Mouse (Mus musculus) olfactory bulb, adult 2 months (tissue): ENCODE measurements at regions not wholly inside any gene's neighbourhood (a gene's known extent, or its start where the extent isn't known, plus 50 kb on each side); places are given as distances from the start of the nearest gene placed in this dataset.

Source experiments
- H3K27ac ChIP-seq: fragments of 200-500 bp; 2 replicates; pipeline ENCODE4 v1.5.1; 2012; ENCODE audit warnings: low read depth, low read length; ENCODE audit not compliant: insufficient read depth
- H3K4me1 ChIP-seq: fragments of 200-500 bp; 2 replicates; pipeline ENCODE4 v1.6.1; 2012; ENCODE audit warnings: low read length; ENCODE audit not compliant: control insufficient read depth, insufficient read depth
- H3K4me3 ChIP-seq: fragments of 200-500 bp; 2 replicates; pipeline ENCODE4 v1.5.1; 2012; ENCODE audit warnings: mild to moderate bottlenecking, low read depth, low read length, moderate library complexity; ENCODE audit not compliant: insufficient read depth
- CTCF ChIP-seq: fragments of 200-500 bp; IDR thresholded peaks from 2 replicates; pipeline ENCODE4 v1.5.1; 2012; ENCODE audit warnings: low read depth, mild to moderate bottlenecking, low read length, moderate library complexity; ENCODE audit not compliant: insufficient read depth
- POLR2A ChIP-seq: fragments of 200-500 bp; IDR thresholded peaks from 2 replicates; pipeline ENCODE4 v1.6.1; 2012; ENCODE audit warnings: mild to moderate bottlenecking, low read depth, low read length, moderate library complexity; ENCODE audit not compliant: insufficient read depth
- WGBS: fragments of 180-500 bp; shearing (Covaris S2); methylation state at CpG from one replicate; pipeline ENCODE4 v1.1.7; 2018; 5-methylcytosine and 5-hydroxymethylcytosine counted together

GRCm38 (mm10) chr7:37259293-37259692, 514.1 kb downstream of the Zfp536 start:
- Histone ChIP-seq H3K4me3 (no peak overlapping the region), H3K27ac (no peak overlapping the region), H3K4me1 (no peaks in the 10 kb centered on the region)
- WGBS: 50% methylated on average over 6 of the region's 6 CpGs
- TF ChIP-seq CTCF: no peak
- no peak for TF ChIP-seq POLR2A

GRCm38 (mm10) chr7:37262846-37263245, 510.6 kb downstream of the Zfp536 start:
- H3K4me3 ChIP-seq: no peak overlapping the region
- no peaks in the 10 kb centered on the region for H3K4me1 ChIP-seq
- 37% methylated on average over 3 of the region's 3 CpGs for WGBS
- no peak overlapping the region for H3K27ac ChIP-seq
- no peak for TF ChIP-seq CTCF
- no peak for TF ChIP-seq POLR2A

- no peak overlapping the region for H3K27ac ChIP-seq
- no peak overlapping the region for H3K4me3 ChIP-seq
- 86% methylated on average over 4 of the region's 4 CpGs for WGBS
- TF ChIP-seq POLR2A (no peak), CTCF (no peak)
- H3K4me1 ChIP-seq: no peaks in the 10 kb centered on the region
Observed at GRCm38 (mm10) chr7:37267404-37267803, 506.0 kb downstream of the Zfp536 start.

GRCm38 (mm10) chr7:37270841-37271240, 502.6 kb downstream of the Zfp536 start:
- WGBS: 85% methylated on average over 3 of the region's 3 CpGs
- H3K27ac ChIP-seq: no peak overlapping the region
- no peak for TF ChIP-seq POLR2A
- no peak for TF ChIP-seq CTCF
- H3K4me1 ChIP-seq: no peaks in the 10 kb centered on the region
- H3K4me3 ChIP-seq: no peak overlapping the region

- 41% methylated on average over 5 of the region's 5 CpGs for WGBS
- H3K27ac ChIP-seq: no peak overlapping the region
- no peak overlapping the region for H3K4me3 ChIP-seq
- TF ChIP-seq CTCF (no peak), POLR2A (no peak)
- H3K4me1 ChIP-seq: no peaks in the 10 kb centered on the region
Observed at GRCm38 (mm10) chr7:37290018-37290417, 483.4 kb downstream of the Zfp536 start.

- 39% methylated on average over 19 of the region's 19 CpGs for WGBS
- no peak for TF ChIP-seq POLR2A
- no peak for TF ChIP-seq CTCF
- no peak overlapping the region for H3K4me3 ChIP-seq
Observed at GRCm38 (mm10) chr7:37290493-37291045, 482.9 kb downstream of the Zfp536 start.

GRCm38 (mm10) chr7:37291726-37292125, 481.7 kb downstream of the Zfp536 start:
- H3K27ac ChIP-seq: no peak overlapping the region
- H3K4me1 ChIP-seq: no peaks in the 10 kb centered on the region
- no peak for TF ChIP-seq POLR2A
- TF ChIP-seq CTCF: no peak
- H3K4me3 ChIP-seq: no peak overlapping the region
- 72% methylated on average over 7 of the region's 7 CpGs for WGBS

More at GRCm38 (mm10) chr7:37290493-37291045, 482.9 kb downstream of the Zfp536 start:
- H3K4me1 ChIP-seq: no peaks in the 10 kb centered on the region
- no peak overlapping the region for H3K27ac ChIP-seq

GRCm38 (mm10) chr7:37292554-37292953, 480.9 kb downstream of the Zfp536 start:
- no peak for TF ChIP-seq POLR2A
- TF ChIP-seq CTCF: no peak
- Histone ChIP-seq H3K4me3 (no peak overlapping the region), H3K4me1 (no peaks in the 10 kb centered on the region), H3K27ac (no peak overlapping the region)
- WGBS: 91% methylated on average over 9 of the region's 9 CpGs

GRCm38 (mm10) chr7:37298888-37299287, 474.6 kb downstream of the Zfp536 start:
- 60% methylated on average over 3 of the region's 3 CpGs for WGBS
- Histone ChIP-seq H3K4me3 (no peak overlapping the region), H3K4me1 (no peaks in the 10 kb centered on the region), H3K27ac (no peak overlapping the region)
- TF ChIP-seq CTCF (no peak), POLR2A (no peak)

GRCm38 (mm10) chr7:37305463-37305862, 468.0 kb downstream of the Zfp536 start:
- H3K27ac ChIP-seq: no peak overlapping the region
- no peak overlapping the region for H3K4me3 ChIP-seq
- H3K4me1 ChIP-seq: no peaks in the 10 kb centered on the region
- WGBS: 81% methylated on average over 9 of the region's 9 CpGs
- no peak for TF ChIP-seq POLR2A
- no peak for TF ChIP-seq CTCF
